Mouse (Mus musculus): ENCODE results near the gene Wnk4. TPM values are rescaled to one million over a fixed set of nuclear protein-coding genes. Genes with fewer than 3 reads are reported as not detected.
A peak's percentile ranks its signal among the peaks of the same experiment; 100 is the strongest.

Gene Wnk4
- polyA plus RNA-seq (2017; shearing (Covaris generic)): 1 to 10 TPM in 1 of 2 experiments, under 1 TPM in 1; 0.58 to 1.0 TPM

DNA sequence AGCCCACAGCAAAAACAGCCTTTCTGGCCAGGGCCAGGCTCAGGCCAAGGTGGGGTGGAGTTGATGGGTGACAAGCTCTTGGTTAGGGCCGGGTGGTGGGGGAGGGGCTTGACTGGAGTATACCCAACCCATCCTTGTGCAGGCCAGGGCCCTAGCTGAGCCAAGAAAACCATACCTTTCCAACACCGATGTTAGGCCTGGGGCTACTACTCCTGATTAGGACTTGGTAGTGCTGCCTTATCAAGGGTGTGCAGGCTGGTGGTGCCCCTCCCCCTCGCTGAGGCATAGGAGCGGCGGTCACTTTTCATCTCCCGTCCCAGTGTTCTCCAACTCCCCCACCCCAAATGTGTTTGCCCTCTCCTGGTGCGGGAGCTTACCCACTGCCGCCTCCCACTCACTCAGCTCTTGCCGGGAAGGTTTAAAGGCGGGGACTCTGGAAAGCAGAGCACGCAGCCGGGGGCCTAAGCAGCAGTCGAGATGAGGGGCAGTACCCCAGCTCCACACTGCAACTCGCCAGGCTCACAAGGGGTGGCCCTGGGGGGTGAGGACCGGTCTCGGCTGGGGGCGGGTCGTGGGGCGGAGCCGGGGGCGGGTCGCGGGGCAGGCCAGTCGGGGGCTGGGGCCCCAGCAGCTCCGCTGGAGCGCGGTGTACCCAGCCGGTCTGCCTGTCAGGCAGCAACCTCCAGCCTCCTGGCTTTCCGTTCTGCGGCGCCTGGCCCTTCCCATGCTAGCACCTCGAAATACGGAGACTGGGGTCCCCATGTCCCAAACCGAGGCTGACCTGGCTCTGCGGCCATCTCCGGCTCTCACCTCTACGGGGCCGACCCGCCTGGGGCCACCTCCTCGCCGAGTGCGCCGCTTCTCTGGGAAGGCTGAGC is at the start of gene Wnk4:
Gene Wnk4, plus strand, starts transcription at position 620 of the 878 bp plus-strand sequence.
- no peak for ATAC-seq

DNA sequence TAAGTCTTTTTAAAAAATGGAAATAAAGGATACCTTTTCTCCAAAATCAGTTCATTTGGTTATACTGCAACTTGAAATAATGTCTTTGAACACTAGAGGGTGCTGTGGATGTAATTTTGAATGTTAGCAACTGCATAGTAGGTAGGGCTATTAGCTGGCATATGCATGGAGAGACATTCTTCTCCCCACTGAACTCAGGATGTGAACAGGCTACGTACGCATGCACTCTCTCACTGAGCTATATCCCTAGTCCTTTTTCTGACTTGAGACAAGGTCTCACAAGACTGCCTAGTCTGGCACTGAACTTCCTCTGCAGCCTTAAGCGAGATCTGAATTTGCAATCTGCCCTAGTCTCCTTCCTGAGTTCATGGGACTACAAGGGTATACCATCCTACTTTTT is 48.4 kb upstream of the Wnk4 start:
- ATAC-seq: peak; percentile 61

DNA sequence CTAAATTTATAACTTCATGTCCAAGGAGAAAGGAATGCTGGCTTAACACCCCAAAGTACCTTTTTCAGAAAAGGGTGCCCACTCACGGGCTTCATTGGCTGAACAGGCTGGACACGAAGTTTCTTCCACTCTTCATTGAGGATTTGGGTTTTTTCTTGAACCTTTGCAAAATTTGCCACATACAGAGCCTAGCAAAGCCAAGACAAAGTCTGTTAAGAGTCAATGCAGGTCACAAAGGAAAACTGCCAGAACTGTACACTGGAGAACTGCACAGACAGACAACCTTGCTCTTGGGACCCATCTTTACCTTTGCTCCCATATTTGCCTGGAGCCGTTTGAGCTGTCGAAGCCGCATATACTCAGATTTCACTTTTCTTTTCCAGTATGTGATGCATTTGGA is 43.4 kb upstream of the Wnk4 start:
- no peak for ATAC-seq

DNA sequence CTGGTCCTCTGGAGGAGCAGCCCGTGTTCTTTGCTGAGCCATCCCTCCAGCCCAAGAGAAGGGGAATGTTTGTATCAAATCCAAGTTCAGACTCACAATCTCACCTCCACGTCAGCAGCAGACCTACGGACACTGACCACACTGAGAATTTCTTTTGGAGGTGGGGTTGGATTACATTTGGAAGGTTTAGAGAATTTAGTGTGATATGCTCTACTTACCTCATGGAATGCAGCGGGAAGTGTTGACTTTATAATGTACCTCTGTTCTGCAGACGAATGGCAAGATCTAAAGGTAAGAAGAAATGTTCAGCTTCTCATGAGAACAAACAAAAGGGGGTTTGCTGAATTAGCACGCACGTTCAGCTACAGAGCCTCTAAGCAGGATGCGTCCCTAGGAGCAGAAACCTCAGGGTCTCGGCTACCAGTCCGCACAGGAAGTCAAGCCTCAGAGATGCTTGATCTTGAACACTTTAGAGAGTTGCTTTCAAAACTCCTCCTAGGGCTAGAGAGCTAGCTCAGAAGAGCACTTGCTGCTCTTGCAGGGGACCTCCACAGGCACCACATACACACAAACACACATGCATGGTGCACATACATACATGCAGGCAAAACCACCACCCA is 41.8 kb upstream of the Wnk4 start:
- ATAC-seq: no peak

DNA sequence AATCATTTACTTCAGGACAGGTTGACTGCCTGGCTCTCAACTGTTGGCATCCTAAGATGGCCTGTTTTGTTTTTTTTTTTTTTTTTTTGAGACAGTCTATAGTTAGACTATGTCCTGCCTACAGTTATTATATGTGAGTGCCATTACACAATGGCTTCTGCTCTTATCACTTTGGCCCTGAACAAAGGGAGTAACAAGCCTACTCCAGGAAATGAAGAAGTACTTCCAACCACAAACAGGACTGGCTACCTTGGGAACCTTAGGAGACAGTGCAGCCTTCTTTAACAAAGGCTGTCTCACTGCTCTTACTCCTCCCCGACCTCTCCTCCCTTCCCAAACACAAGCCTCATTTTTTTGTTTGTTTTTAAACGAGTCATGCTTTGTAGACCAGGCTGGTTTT is 39.5 kb upstream of the Wnk4 start:
- ATAC-seq: no peak

DNA sequence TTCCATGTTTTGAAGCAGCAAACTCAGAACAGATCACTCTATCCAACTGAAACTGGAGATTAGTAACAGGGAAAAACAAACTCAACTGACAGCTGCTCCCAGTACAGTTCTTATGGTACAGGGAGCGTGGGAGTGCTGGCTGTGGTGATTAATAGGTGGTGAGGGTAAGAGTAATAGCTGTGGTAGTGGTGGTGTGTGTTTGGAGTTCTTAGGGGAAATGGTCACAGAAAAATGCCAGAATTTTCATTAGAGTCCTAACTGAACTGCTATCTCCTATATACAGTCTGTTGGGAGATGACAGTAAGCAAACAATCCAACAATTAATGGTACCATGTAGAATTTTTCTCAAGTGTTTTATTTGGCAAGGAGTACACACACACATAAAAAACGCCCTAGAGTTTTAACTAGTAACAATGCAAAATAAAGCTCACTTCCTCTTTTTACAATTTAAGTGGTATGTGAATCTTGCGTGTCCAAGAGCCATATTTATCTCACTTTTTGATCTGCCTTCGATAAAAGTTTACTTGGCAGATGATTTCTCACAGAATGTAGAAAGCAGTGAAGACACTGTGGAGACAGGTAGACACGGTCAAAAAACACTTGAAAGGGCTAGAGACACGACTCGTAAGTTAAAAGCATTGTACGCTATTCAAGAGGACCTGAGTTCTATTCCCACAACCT is 38.9 kb upstream of the Wnk4 start:
- no peak for ATAC-seq

DNA sequence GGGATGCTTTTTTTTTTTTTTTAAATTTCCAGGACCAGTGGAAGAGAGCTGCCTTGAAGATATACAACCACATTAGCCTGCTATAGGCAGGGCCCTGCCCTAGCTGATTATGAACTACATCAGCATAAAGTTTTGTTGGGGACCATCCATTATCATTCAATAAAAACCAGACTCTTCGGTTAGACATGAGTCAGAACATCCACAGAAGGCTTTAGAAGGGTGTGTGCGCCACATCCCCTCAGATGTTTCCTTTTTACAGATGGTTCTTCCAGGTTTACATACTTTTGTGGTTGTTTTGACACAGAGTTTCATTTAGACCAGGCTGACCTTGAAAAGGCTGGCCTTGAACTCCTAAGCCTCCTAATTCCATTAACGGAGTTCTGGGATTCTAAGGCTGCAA is 36.0 kb upstream of the Wnk4 start:
- ATAC-seq: no peak

DNA sequence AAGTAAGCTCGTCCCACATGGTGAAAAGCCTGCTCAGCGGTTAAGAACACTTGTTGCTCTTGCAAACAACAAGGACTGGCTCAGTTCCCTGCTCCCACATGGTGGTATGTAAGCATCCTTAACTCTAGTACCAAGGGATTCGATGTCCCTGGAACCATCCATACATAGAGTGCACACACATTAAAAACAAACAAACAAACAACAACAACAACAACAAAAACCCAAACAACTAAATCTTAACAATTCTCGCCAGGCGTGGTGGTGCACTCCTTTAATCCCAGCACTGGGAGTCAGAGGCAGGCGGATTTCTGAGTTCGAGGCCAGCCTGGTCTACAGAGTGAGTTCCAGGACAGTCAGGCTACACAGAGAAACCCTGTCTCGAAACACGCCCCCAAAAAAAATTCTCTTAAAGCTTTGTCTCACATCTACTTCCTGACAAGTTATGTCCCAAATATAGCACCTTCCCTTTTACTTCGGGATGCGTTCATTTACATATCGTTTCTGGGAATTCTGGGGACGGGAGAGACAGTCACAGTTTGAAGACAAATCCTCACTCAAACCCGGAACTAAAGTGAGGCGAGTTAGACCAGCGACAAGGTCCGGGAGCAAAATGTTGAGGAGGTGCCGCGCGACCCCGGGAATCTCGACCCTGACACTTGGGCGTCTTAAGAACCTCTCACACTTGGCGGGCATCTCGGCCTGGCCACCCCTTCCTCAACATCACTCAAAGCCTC is 34.9 kb upstream of the Wnk4 start:
- ATAC-seq: no peak

DNA sequence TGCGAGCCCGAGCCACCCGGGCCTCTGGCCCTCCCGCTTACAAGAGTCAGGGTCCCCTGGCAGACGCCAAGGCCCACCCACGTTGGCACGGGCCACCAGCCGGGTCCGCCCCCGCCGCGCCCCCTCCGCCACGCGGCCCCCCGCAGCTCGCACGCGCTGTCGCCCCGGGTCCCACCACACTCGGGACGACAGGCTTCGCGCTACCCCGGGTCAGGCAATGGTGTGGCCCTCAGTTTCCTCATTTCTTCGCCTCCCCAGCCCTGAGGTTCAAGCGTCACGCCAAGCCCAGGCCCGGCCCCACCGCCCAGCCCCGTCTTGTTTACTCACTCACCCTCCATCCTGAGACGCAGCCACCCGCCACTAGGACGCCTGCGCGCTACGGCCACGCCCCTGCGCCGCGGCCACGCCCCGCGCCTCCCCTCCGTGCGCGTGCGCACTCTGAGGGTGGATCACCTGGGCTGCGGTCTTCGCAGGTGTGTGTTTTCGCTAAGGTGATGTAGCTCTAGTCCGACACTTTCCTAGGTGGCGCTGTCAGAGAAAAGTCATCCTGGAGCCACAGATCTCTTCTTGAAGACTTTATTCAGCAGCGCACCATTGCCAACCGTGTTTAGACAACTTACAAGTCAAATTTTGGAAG is 34.2 kb upstream of the Wnk4 start, which contains the start of gene Ezh1:
Gene Ezh1, minus strand, starts transcription at position 399 of the 637 bp plus-strand sequence.
- ATAC-seq: peak; percentile 92

DNA sequence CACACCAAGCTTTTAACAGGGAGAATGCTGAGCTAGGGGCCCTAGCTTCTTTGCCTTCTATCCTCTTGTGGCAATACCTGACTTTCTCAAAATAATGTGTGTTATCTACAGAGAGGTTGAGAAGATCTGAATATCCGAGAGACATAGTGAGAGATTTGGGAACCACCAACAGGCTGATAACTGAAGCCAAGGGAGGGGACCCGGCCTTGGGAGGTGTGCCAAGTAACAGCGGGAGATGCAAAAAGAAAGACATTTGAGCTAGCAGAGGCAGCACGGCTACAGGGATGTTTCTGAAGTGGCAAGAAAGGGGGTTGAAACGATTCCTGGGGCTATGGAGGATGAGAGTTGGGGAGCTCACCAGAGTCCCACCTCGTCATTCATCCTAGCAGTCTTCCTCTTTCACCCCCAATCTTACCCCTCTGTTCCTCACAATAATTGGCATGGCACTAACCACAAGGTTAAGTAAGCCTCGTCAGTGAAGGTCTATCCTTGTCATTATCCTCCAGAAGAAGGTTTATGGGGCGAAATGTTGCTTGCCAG is 30.9 kb upstream of the Wnk4 start:
- ATAC-seq: no peak

DNA sequence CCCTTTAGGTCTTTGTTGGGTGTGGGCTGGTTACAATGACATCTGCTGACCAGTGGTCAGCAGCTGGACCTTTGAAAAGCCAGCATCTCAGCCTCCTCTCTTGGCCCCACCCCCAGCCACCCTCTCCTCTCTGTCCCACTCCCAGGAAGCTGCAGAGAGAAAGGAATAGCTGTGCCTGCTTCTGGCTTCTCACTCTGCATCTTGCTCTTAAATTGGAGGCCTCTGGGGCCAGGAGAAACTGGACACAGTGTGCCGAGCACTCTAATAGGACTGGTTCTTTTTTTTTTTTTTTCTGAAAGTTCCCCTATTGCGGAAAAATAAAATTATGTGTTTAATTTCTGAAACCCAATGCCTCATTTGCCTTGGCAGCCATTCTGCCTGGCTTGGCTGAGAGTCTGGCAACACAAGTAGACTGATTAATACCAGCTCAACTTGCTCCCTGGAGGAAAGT is 30.3 kb upstream of the Wnk4 start:
- ATAC-seq: no peak

DNA sequence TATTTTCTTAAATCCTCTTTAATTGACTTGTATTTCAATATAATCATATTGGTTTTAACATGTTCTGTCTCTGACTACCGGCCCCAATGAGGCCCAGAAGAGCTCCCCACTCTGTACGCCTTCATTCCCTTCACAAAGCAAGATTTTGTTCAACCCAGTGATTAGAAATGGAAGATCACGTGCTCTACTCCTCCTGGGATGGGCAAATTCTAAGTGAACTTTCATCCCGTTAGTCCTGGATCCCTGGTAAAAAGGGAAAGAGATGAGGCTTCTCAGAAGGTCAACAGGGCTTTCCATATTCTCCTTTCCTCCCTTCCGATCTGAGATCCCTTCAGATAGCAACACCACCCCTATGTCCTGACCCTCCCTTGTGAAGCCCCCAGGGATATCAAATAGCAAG is 29.8 kb upstream of the Wnk4 start:
- no peak for ATAC-seq

DNA sequence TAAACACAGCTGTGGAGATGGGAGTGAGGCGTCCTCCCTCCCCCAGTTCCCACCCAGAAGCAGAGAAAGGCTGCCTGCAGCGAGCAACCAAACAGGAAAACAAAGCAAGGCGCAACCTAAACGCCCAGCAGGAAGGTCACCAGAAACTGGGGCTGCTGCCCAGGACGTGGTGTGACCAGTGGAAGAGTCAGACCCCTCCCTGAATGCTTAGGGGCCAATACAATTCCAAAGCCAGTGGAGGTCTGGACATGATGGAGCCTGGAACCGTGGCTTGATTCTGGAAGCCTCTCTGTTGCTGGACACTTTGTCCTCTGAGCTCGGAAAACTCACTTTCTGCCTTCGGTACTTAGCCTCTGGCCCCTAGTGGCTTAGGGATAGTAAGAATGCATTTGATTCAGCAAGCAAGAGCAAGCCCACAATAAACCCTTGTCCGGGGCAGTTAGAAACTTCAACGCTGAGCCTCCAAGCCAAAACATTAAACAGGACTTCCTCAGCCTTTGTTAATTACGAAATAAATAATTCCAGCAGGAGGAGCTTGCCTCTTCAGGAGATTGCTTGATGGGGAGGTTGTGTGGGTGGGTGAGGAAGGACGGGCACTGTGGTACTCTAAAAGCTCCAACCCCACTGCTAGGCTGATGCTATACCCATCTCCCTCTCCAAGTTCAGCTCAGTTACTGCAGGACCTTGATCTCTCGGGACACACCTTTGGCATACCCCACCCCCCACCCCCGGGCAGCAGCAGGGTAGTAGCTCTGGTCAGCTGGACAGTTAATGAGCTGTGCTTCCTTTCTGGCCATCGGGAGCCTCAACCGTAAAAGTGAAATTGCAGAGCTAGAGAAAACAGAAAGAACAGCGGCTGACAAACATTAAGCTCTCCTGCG is 29.1 kb upstream of the Wnk4 start:
- ATAC-seq: no peak

DNA sequence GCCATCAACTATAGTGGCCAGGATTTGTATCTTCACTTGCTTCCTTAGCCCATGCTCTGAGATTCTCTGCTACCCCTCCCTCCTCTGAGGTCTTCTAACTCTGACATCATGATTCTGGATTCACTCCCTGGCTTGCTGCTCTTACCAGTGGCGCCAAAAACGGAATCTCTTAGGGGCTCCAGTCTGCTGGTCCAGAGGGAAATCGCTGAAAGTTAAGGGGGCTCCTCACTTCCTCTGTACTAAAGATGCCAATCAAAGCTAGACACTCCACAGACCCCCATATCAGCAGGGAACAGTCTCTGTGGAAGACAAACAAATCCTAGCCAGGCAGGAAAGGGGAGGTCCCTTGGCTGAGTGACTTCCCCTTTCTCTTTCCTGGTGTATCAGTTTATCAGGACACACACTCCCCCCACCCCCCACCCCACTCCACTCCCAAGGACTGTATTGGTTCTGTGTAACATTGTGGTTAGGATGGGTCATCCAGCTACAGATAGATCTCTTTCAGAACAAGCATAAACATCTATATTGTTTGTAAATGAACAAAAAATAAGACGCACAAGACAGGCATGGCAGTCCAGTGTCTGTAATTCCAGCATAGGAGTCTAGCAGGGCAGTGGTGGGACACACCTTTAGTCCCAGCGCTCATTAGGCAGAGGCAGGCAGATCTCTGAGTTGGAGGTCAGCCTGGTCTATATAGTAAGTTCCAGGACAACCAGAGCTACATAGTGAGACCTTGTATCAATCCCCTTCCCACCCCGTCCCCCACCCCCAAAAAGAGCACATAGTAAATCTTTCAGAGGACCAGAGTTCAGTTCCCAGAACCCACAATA is 28.1 kb upstream of the Wnk4 start:
- ATAC-seq: no peak

DNA sequence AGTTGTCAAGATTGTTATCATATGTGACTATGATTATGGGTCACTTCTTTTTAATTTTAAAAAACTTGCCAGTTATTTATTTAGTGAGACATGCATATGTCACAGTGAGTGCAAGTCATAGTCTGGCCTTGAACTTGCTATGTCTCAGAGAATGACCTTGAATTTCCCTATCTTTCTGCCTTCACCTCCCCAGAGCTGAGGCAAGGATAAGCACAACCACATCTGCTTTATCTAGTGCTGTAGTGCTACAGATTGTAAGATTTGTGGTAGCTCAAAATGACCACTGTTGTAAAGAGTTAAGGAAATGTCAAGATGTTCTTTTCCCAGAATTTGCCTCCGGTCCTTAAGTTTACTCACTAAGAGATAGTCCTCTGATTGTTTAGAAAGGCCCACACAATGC is 27.1 kb upstream of the Wnk4 start:
- no peak for ATAC-seq

DNA sequence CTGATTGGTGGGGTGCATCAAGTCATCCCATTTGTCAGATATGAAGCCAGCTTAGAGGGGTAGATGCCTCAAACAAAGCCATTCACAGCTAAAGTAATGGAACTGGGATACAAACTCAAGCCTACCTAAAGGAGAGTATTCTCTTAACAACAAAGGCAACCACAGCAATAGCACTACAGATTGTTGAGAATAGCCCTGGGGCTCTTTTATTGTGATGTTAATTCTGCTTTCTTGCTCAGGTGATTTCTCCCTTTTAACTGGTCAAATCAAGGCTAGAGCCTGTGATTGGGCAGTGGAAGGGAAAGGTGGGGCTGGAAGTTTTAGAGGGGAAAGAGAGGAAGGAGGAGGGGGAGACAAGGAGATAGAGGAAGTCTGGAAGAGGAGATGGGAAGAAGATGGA is 26.2 kb upstream of the Wnk4 start:
- ATAC-seq: no peak

DNA sequence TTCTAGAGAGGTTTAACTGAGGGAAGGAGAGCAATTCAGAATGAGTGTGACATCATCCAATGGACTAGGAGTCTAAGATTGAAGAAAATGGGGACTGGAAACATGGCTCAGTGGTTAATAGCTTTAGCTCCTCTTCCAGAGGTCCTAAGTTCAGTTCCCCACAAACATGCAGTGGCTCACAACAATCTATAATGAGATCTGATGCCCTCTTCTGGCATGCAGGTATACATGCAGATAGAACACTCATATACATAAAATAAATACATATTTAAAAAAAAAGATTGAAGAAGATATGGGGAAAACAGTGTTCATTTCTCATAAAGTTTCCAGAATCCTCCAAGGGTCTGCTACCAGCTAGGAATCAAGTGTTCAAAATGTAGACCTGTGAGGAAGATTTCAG is 24.9 kb upstream of the Wnk4 start:
- ATAC-seq: no peak

DNA sequence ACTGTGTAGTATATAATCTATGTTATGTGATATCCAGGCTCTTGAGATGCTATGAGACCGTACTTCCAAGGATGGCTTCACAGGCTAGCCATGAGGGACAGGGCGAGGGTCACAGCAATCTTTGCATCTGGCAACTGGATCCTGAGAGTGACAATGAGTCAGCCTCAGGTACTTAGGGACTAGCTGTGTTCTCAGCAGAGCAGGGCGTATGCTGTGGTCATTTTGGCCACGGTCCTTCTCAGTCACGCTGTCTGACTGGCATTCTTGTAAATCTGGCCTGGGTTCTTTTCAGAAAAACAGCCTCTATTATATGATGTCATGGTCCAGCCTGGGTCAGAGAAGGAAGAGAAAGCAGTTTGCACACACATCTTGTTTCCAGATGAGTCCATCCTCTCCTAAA is 23.6 kb upstream of the Wnk4 start:
- ATAC-seq: no peak

DNA sequence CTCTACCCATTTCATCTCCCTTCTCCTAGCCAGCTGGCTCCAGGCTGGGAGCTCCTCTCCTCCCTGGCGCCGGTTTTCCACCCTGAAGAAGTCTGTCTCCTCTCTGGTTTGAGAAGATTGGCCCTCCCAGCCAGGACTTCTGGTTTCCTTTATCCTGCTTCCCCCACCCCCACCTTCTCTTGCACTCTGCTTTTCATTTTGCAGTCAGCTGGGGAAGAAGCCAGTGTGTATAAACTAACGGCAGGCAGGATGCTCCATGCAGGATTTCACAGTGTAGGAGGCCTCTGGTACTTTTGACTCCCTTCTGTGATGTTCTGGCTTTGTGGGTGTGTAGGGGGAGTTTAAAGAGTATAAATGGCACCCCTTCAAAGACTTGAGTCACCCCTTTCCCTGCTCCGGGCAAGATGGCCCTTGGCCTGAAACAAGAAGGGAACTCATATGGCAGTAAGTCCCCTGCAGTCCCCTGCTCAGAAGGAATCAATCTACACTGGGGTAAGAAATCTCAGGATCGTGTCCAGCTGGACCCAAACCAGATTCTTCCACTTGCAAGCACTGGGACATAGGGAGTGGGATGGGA is 22.2 kb upstream of the Wnk4 start:
- no peak for ATAC-seq

DNA sequence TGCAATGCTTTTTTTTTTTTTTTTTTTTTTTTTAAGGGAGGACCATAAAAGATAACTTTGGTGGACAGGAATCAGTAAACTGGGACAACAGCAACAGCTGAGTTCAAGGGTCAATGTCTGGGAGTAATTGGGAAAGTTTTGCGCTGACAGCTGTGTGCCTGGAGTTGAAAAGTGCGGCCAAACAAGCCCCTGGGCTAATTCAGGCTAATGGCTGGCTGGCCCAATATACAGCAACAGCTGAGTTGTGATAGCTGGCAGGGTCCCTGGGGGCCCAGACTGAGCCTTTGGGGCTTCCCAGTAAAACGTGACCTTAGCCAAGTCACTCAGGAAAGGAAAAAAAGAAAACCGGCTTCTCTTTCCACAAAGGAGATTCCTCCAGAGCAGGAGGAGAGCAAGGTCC is 15.3 kb upstream of the Wnk4 start:
- ATAC-seq: no peak
